Mouse (Mus musculus): ENCODE data around the gene Kcnk4. TPM values are rescaled to one million over a fixed set of nuclear protein-coding genes. Genes with fewer than 3 reads are reported as not detected.
"Not testable (repeated sequence)": the region's sequence is repeated elsewhere in the genome, so short reads cannot be mapped to it uniquely, and the experiment has no call there.

Gene Kcnk4
- polyA plus RNA-seq, 1 experiment from 2014 or later = 0.05 TPM

GRCm38 (mm10) chr19:6918321-6918720 is 16.0 kb downstream of the Kcnk4 start:
- Histone ChIP-seq H3K36me3 (peaks cover 24% of the 10 kb centered on the region), H3K27ac (peak overlapping the region; percentile 5; the same call in 1 of the 2 replicates), H3K4me1 (peaks cover 69% of the 10 kb centered on the region)

DNA sequence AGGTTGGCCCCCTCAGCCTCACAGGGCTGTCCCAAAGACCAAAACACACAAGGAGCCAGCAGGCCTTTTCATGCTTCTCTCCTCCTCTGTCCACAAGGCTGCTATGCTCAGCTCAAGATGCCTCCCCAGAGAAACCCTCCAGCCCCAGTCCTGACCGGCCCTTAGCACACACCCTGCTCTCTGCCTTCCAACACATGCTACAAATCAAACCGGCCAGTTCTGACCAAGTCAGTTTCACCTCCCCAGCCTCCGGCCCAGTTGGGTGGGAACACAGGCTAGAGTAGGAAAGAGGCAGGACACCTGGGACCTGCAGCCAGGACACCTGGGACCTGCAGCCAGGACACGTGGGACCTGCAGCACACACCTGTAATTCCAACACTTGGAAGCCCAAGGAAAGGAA is 17.8 kb downstream of the Kcnk4 start:
- 75% methylated on average over 4 of the region's 4 CpGs for WGBS (ENCODE audit: insufficient replicate concordance)
- Histone ChIP-seq H3K9me3 (replicated peaks) (no peaks in the 10 kb centered on the region), H3K4me2 (no peak overlapping the region), H3K27me3 (replicated peaks) (no peaks in the 10 kb centered on the region), H3K4me3 (no peak overlapping the region), H3K9ac (no peak overlapping the region), H3K36me3 (peaks cover 43% of the 10 kb centered on the region), H3K27ac (0 out of 2 replicates have a peak overlapping the region, but pooled peaks have one; percentile 16), H3K4me1 (peaks cover 65% of the 10 kb centered on the region)
- no peak for ATAC-seq

More at GRCm38 (mm10) chr19:6918321-6918720, 16.0 kb downstream of the Kcnk4 start:
- Histone ChIP-seq H3K4me2 (no peak overlapping the region), H3K4me3 (no peak overlapping the region), H3K27me3 (replicated peaks) (peaks cover 6% of the 10 kb centered on the region), H3K9me3 (replicated peaks) (no peaks in the 10 kb centered on the region), H3K9ac (no peak overlapping the region)
- no peak for ATAC-seq
- WGBS (ENCODE audit: insufficient replicate concordance) = 83% methylated on average over 4 of the region's 4 CpGs

- no peaks in the 10 kb centered on the region for H3K27me3 ChIP-seq (replicated peaks)
- no peaks in the 10 kb centered on the region for H3K9me3 ChIP-seq (replicated peaks)
- H3K4me3 ChIP-seq = no peak overlapping the region
- ATAC-seq = peak; percentile 60
- peaks cover 61% of the 10 kb centered on the region for H3K4me1 ChIP-seq
- H3K4me2 ChIP-seq = peak overlapping the region; percentile 11; the same call in 1 of the 2 replicates
- H3K36me3 ChIP-seq = peaks cover 49% of the 10 kb centered on the region
- no peak overlapping the region for H3K9ac ChIP-seq
- H3K27ac ChIP-seq = peak overlapping the region; percentile 55
- WGBS (ENCODE audit: insufficient replicate concordance) = 22% methylated on average over 4 of the region's 4 CpGs
Measured at GRCm38 (mm10) chr19:6915276-6915675, 19.0 kb downstream of the Kcnk4 start.

- H3K27ac ChIP-seq = peak overlapping the region; percentile 56; the same call in 1 of the 2 replicates
- H3K36me3 ChIP-seq = peaks cover 44% of the 10 kb centered on the region
- H3K27me3 ChIP-seq (replicated peaks) = no peaks in the 10 kb centered on the region
- no peak overlapping the region for H3K9ac ChIP-seq
- H3K9me3 ChIP-seq (replicated peaks) = no peaks in the 10 kb centered on the region
- no peak for ATAC-seq
- WGBS (ENCODE audit: insufficient replicate concordance) = 78% methylated on average over 9 of the region's 9 CpGs
- peaks cover 54% of the 10 kb centered on the region for H3K4me1 ChIP-seq
- H3K4me3 ChIP-seq = no peak overlapping the region
- H3K4me2 ChIP-seq = no peak overlapping the region
Measured at GRCm38 (mm10) chr19:6914540-6914939, 19.8 kb downstream of the Kcnk4 start.

DNA sequence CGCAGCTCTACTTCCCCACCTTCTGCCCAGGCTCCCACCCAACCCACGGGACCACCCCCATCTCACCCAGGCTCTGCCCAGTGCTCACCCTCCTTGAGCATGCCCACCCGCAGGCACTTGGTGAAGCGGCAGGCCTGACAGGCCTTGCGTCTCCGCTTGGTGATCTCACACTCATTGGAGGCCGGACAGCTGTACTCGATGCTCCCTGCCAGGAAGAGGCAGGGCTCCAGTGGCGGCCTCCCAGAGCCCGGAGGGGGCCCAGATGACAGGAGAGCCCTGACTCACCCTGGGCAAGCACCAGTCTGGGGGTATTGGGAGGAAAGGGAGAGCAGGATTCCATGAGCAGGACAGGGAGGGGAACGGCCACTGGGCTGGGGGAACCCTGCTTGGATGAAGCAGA is 20.3 kb downstream of the Kcnk4 start:
- no peak overlapping the region for H3K4me2 ChIP-seq
- ATAC-seq = no peak
- H3K4me1 ChIP-seq = peaks cover 50% of the 10 kb centered on the region
- 81% methylated on average over 11 of the region's 11 CpGs for WGBS (ENCODE audit: insufficient replicate concordance)
- no peaks in the 10 kb centered on the region for H3K9me3 ChIP-seq (replicated peaks)
- no peak overlapping the region; the same call in 1 of the 2 replicates for H3K9ac ChIP-seq
- peaks cover 44% of the 10 kb centered on the region for H3K36me3 ChIP-seq
- no peaks in the 10 kb centered on the region for H3K27me3 ChIP-seq (replicated peaks)
- no peak overlapping the region for H3K4me3 ChIP-seq
- H3K27ac ChIP-seq = peak overlapping the region; percentile 56

GRCm38 (mm10) chr19:6913036-6913435 is 21.3 kb downstream of the Kcnk4 start:
- Histone ChIP-seq H3K4me1 (peaks cover 54% of the 10 kb centered on the region), H3K9ac (no peak overlapping the region), H3K4me3 (no peak overlapping the region), H3K36me3 (peaks cover 36% of the 10 kb centered on the region), H3K27me3 (replicated peaks) (no peaks in the 10 kb centered on the region), H3K9me3 (replicated peaks) (no peaks in the 10 kb centered on the region), H3K27ac (peak overlapping the region; percentile 41; the same call in 1 of the 2 replicates), H3K4me2 (no peak overlapping the region)
- no peak for ATAC-seq
- WGBS (ENCODE audit: insufficient replicate concordance) = 71% methylated on average over 6 of the region's 6 CpGs

- H3K4me3 ChIP-seq = no peak overlapping the region
Measured at GRCm38 (mm10) chr19:6912205-6912970, 21.9 kb downstream of the Kcnk4 start.

DNA sequence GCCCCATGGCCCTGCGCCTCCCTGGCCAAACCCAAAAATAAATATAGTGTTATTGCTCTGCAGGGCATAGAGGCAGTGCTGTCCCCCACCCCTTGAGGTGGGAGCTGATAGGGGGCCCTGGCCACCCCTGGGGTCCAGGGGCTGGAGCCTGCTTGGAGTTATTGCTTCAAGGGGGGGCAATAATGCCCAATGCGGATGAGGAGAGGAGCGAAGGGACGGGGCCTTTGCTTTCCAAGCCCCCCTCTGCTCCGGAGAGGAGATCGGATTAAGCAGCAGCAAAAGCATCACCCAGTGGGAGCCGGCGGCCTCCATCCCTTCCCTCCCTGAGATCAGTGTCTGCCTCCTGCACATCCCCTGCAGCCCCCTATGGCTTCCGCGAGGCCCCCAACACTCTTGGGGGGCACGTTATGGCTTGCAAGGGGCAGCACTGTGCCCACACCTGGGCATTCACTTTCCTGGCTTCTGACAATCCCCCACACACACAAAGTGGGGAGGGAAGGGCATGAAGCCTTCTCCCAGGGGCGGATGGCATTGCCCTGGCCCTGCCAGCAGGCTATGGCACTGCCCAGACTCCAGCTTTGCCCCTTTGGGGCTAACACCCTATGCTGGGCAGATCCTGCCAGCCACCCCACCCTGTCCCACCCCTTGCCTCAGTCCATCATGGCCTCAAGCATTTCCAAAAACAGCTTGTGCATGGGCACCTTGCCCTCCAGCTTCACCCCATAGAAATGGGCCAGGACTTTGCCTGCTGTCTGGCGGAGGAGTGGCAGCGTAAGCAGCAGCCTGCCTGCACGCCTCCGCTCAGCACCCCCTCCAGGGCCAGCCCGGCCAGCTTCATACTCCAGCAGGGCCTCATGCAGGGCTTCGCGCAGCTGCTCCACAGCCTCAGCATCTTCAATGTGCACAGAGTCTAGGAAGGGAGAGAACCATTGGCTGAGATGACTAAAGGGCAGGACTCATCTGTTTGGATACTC is 22.9 kb downstream of the Kcnk4 start:
- Histone ChIP-seq H3K9ac (peak overlapping the region; percentile 82), H3K27ac (peak overlapping the region; percentile 67)

More at GRCm38 (mm10) chr19:6912205-6912970, 21.9 kb downstream of the Kcnk4 start:
- H3K27me3 ChIP-seq (replicated peaks) = no peaks in the 10 kb centered on the region
- H3K9me3 ChIP-seq (replicated peaks) = no peaks in the 10 kb centered on the region
- no peak overlapping the region for H3K9ac ChIP-seq
- H3K4me1 ChIP-seq = peaks cover 61% of the 10 kb centered on the region
- H3K27ac ChIP-seq = peak overlapping the region; percentile 46
- H3K36me3 ChIP-seq = peaks cover 39% of the 10 kb centered on the region
- 85% methylated on average over 15 of the region's 15 CpGs for WGBS (ENCODE audit: insufficient replicate concordance)
- ATAC-seq = no peak
- 0 out of 2 replicates have a peak overlapping the region, but pooled peaks have one; percentile 90 for H3K4me2 ChIP-seq

DNA sequence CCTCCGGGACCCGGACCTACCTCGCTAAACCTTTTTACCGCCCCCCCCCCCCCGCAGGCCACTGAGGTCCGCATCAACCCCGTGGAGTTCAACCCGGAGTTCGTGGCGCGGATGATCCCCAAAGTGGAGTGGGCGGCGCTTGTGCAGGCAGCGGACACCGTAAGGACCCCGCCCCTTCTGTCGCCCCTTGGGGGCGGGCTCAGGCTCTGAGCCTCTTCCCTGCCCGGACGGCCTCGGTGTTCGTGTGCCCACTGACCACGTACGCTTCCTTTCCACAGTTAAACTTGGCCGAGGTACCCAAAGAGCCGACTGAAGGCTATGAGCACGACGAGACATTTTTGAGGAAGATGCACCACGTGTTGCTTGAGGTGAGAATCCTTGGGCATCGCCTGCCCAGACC is 24.0 kb downstream of the Kcnk4 start:
- peak overlapping the region; percentile 78 for H3K4me3 ChIP-seq
- peaks cover 46% of the 10 kb centered on the region for H3K4me1 ChIP-seq
- WGBS (ENCODE audit: insufficient replicate concordance) = under 1% methylated on average over 30 of the region's 30 CpGs
- H3K27me3 ChIP-seq (replicated peaks); H3K9me3 ChIP-seq (replicated peaks): not testable (repeated sequence)
- peaks cover 57% of the 10 kb centered on the region for H3K36me3 ChIP-seq
- ATAC-seq = peak; percentile 43
- peak overlapping the region; percentile 90 for H3K4me2 ChIP-seq
- peak overlapping the region; percentile 82 for H3K9ac ChIP-seq
- H3K27ac ChIP-seq = peak overlapping the region; percentile 98

More for the DNA sequence above, 22.9 kb downstream of the Kcnk4 start:
- Histone ChIP-seq H3K4me1 (peaks cover 56% of the 10 kb centered on the region), H3K27me3 (replicated peaks) (no peaks in the 10 kb centered on the region), H3K36me3 (peaks cover 49% of the 10 kb centered on the region), H3K4me3 (peak overlapping the region; percentile 78), H3K4me2 (peak overlapping the region; percentile 90), H3K9me3 (replicated peaks) (no peaks in the 10 kb centered on the region)
- WGBS (ENCODE audit: insufficient replicate concordance) = 78% methylated on average over 19 of the region's 19 CpGs
- no peak for ATAC-seq

GRCm38 (mm10) chr19:6909507-6910289 is 24.6 kb downstream of the Kcnk4 start, which contains the start of the genes Trmt112 and Prdx5:
TSS of gene Trmt112 (plus strand) at chr19:6909698.
TSS of gene Prdx5 (minus strand) at chr19:6910106.
- peak; percentile 88 for ATAC-seq

GRCm38 (mm10) chr19:6909021-6909420 is 25.3 kb downstream of the Kcnk4 start:
- no peak for ATAC-seq
- Histone ChIP-seq H3K36me3 (peaks cover 53% of the 10 kb centered on the region), H3K27ac (peak overlapping the region; percentile 98), H3K27me3 (replicated peaks) (no peaks in the 10 kb centered on the region), H3K9me3 (replicated peaks) (no peaks in the 10 kb centered on the region), H3K4me2 (peak overlapping the region; percentile 90), H3K9ac (peak overlapping the region; percentile 82), H3K4me1 (peaks cover 39% of the 10 kb centered on the region), H3K4me3 (peak overlapping the region; percentile 78)
- WGBS (ENCODE audit: insufficient replicate concordance) = 5% methylated on average over 11 of the region's 11 CpGs

More at GRCm38 (mm10) chr19:6909507-6910289, 24.6 kb downstream of the Kcnk4 start, which contains the start of the genes Trmt112 and Prdx5:
- peak within 1 kb of the TSS; percentile 98 for H3K27ac ChIP-seq
- H3K36me3 ChIP-seq = peaks cover 57% of the 10 kb centered on the region
- WGBS (ENCODE audit: insufficient replicate concordance) = 1% methylated on average over 65 of the region's 65 CpGs
- H3K4me3 ChIP-seq = peak within 1 kb of the TSS; percentile 78
- H3K9me3 ChIP-seq (replicated peaks) = no peaks in the 10 kb centered on the region
- peak within 1 kb of the TSS; percentile 90 for H3K4me2 ChIP-seq
- H3K9ac ChIP-seq = peak within 1 kb of the TSS; percentile 82
- H3K27me3 ChIP-seq (replicated peaks) = no peaks in the 10 kb centered on the region
- peaks cover 41% of the 10 kb centered on the region for H3K4me1 ChIP-seq

Measured in liver, embryonic 12.5 days (tissue).